Mouse (Mus musculus): Measurements from ENCODE around the gene Eapp. TPM values are rescaled to one million over a fixed set of nuclear protein-coding genes. Genes with fewer than 3 reads are reported as not detected.

The Eapp gene
- total RNA-seq (2023), result 38.9 to 42.4 TPM (median 41.4 TPM) in 4 replicates

GRCm38 (mm10) chr12:54695511-54696241 lies at the start of gene Eapp:
TSS of gene Eapp (minus strand) at chr12:54695897.

DNA sequence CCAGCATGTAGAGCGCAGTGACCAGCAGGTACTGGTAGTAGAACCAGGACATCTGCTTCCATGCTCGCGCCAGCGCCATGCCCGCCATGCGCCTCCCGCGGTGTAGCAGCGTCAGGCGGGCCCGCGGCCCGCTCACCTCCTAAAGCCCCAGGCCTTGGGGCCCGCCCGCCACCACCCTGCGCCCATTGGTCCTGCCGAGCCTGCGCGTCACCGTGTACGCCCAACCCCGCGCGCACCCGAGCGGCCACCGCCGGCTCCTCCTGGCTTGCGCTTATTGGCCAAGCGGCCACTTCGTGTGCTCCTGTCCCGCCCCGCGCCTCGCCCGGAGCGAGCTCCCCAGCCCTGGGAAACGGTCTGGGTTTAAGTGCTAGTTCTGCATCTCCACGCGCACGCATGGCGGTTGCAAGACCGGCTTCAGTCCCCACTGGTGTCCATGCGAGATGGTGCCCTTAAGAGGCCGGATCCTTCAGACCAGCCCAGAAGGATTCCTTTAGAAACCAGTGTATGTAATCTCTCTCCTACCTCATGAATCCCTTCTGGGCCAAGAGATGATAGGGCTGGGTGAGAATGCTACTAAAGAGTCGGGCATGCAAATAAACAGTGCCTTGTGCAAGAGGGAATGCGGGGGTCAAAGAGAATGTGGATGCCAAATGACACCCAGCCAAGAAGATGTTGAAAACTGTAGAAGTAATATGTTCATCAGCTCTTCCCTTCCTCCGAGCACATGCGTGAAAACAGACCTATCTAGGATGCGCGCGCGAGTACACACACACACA lies 39.1 kb downstream of the Eapp start, which contains the start of gene Sptssa:
TSS of gene Sptssa (minus strand) at position 178 of the 776 bp plus-strand sequence.

Other genes starting within 250 kb of the Eapp start
- 29.3 to 34.1 TPM (median 30.1 TPM) in 4 replicates for gene Sptssa, start 39.3 kb downstream of the Eapp start, total RNA-seq (2023)
- 53.0 to 64.7 TPM (median 61.8 TPM) in 4 replicates for gene Snx6, start 99.8 kb upstream of the Eapp start, total RNA-seq (2023)
- gene Cfl2, start 167.0 kb upstream of the Eapp start, total RNA-seq (2023), result 39.2 to 60.1 TPM (median 46.1 TPM) in 4 replicates